Mouse (Mus musculus) testis, adult 2 months (tissue): ENCODE results near the gene Ccdc146.

Source experiments
- CTCF ChIP-seq: fragments of 200-500 bp; IDR thresholded peaks from 2 replicates; pipeline ENCODE4 v1.5.1; 2012; ENCODE audit warnings: low read depth, mild to moderate bottlenecking, inconsistent platforms, low read length, moderate library complexity; ENCODE audit not compliant: control insufficient read depth, insufficient read depth, insufficient replicate concordance
- POLR2A ChIP-seq: fragments of 200-500 bp; IDR thresholded peaks from 2 replicates; pipeline ENCODE4 v1.6.1; 2012; ENCODE audit warnings: low read depth, mild to moderate bottlenecking, inconsistent platforms, low read length, moderate library complexity; ENCODE audit not compliant: control insufficient read depth

DNA sequence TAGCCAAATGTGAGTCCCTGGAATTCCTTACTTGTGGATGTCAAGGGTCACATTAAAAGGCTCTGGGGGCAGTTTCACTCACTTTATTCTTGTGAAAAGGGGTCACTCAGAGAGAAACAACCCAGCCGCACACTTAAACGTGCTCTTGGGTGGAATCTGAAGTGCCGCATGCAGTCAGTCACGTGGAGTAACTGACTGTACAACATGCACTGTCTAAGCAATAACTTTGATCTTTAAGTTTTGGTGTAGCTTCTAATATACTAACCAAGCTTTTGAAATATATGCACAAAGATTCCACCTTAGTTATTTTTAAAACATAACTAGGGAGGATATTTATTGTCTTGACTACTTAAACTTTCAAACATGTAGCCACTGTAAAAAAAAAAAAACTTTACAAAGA, 47.5 kb downstream of the Ccdc146 start:
- TF ChIP-seq CTCF (no peak), POLR2A (no peak)
